Mouse (Mus musculus): ENCODE data around the gene Htr5b. TPM values are rescaled to one million over a fixed set of nuclear protein-coding genes. Genes with fewer than 3 reads are reported as not detected.

Gene Htr5b
- total and polyA plus RNA-seq, 3 experiments: not detected

GRCm38 (mm10) chr1:121508729-121509128, 19.5 kb downstream of the Htr5b start:
- Histone ChIP-seq H3K9ac (ENCODE audit: insufficient read depth, low read depth) (no peak overlapping the region), H3K9me3 (replicated peaks; ENCODE audit: low read length) (no peaks in the 10 kb centered on the region), H3K4me1 (ENCODE audit: control insufficient read depth in 1 of 2, insufficient read depth in 2 of 2) (peaks cover 0 to 8% of the 10 kb centered on the region in 2 experiments; a peak in 1 of 4 replicates), H3K79me2 (replicated peaks; ENCODE audit: control insufficient read depth, extremely low read depth, insufficient read depth, poor library complexity, severe bottlenecking) (no peaks in the 10 kb centered on the region), H3K4me2 (ENCODE audit: insufficient read depth, low read depth, poor library complexity, severe bottlenecking) (no peak overlapping the region), H3K27me3 (replicated peaks) (no peaks in the 10 kb centered on the region), H3K4me3 (replicated peaks in 1 of 3; ENCODE audit: low read depth in 2 of 3, low read length in 2 of 3, poor library complexity in 1 of 3) (no peak overlapping the region), H3K27ac (ENCODE audit: insufficient read depth, low read depth) (no peak overlapping the region), H3K36me3 (replicated peaks in 1 of 2; ENCODE audit: control insufficient read depth in 1 of 2, insufficient read depth in 1 of 2, low read length in 1 of 2) (peaks cover 11 to 29% of the 10 kb centered on the region in 2 experiments)
- TF ChIP-seq SMC3 (IDR thresholded peaks at IDR 0.05; ENCODE audit: low read depth, low read length) (no peak), HCFC1 (IDR thresholded peaks at IDR 0.05; ENCODE audit: low read depth, low read length) (no peak), NELFE (IDR thresholded peaks at IDR 0.05; ENCODE audit: low read depth, low read length) (no peak), USF2 (conservative IDR thresholded peaks at IDR 0.05; ENCODE audit: low read depth, low read length) (no peak), ETS1 (conservative IDR thresholded peaks at IDR 0.05; ENCODE audit: low read depth, low read length) (no peak), POLR2AphosphoS2 (IDR thresholded peaks at IDR 0.05; ENCODE audit: low read depth, low read length) (no peak), NRF1 (IDR thresholded peaks at IDR 0.05; ENCODE audit: low read depth, low read length) (no peak), CHD1 (IDR thresholded peaks at IDR 0.05; ENCODE audit: low read depth, low read length) (no peak), POLR2A (IDR thresholded peaks at IDR 0.05; ENCODE audit: low read depth, low read length) (no peak), MYC (IDR thresholded peaks at IDR 0.05; ENCODE audit: low read depth, low read length) (no peak), RCOR1 (conservative IDR thresholded peaks at IDR 0.05; ENCODE audit: low read depth, low read length) (no peak), USF1 (IDR thresholded peaks at IDR 0.05; ENCODE audit: low read depth, low read length) (no peak), JUN (IDR thresholded peaks at IDR 0.05; ENCODE audit: insufficient read depth, low read depth, low read length) (no peak), GABPA (IDR thresholded peaks at IDR 0.05; ENCODE audit: insufficient replicate concordance, low read depth, low read length) (no peak), SIN3A (IDR thresholded peaks at IDR 0.05; ENCODE audit: low read length) (no peak), RAD21 (IDR thresholded peaks at IDR 0.05; ENCODE audit: low read depth, low read length) (no peak), MAZ (IDR thresholded peaks at IDR 0.05; ENCODE audit: low read depth, low read length) (no peak), TCF12 (IDR thresholded peaks at IDR 0.05; ENCODE audit: low read depth, low read length) (no peak), CTCF (conservative IDR thresholded peaks at IDR 0.05 in 1 of 2, IDR thresholded peaks at IDR 0.05 in 1 of 2; ENCODE audit: low read depth in 2 of 2, low read length in 2 of 2) (no peak)
- no peak for DNase-seq (ENCODE audit: extremely low read depth)
- in situ Hi-C loops (cut with MboI; ENCODE audit: low pct_ligation_motif_present, low pct_unique_long_range_greater_than_20kb, low sequenced_read_pairs): no loop called here
- dilution Hi-C loops (cut with MboI; ENCODE audit: extremely low pct_ligation_motif_present, extremely low pct_unique_long_range_greater_than_20kb, low sequenced_read_pairs): no loop called here

DNA sequence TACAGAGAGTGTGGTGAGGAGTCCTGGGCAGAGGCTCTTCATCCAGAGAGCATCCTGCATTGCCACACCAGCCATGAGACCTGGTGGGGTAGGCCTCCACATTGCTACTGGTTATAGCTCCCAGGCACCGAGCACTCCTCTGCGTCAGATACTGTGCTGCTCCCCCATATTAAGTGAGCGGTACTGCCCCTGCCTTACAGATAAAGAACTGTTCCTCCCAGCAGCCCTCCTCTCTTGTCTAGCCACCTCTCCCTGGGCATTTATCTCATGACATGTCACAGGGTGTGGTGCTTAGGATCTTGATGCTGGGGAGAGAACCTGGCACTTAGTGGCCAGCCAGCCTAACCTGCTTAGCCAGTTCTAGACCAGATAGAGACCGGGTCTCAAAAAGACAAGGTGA, 31.2 kb downstream of the Htr5b start:
- Histone ChIP-seq H3K36me3 (replicated peaks in 1 of 2; ENCODE audit: control insufficient read depth in 1 of 2, insufficient read depth in 1 of 2, low read length in 1 of 2) (peaks cover 76 to 97% of the 10 kb centered on the region in 2 experiments), H3K4me3 (replicated peaks in 1 of 3; ENCODE audit: low read depth in 2 of 3, low read length in 2 of 3, poor library complexity in 1 of 3) (no peak overlapping the region), H3K27ac (ENCODE audit: insufficient read depth, low read depth) (no peak overlapping the region), H3K4me1 (ENCODE audit: control insufficient read depth in 1 of 2, insufficient read depth in 2 of 2) (no peaks in the 10 kb centered on the region), H3K9ac (ENCODE audit: insufficient read depth, low read depth) (no peak overlapping the region), H3K4me2 (ENCODE audit: insufficient read depth, low read depth, poor library complexity, severe bottlenecking) (no peak overlapping the region), H3K9me3 (replicated peaks; ENCODE audit: low read length) (no peaks in the 10 kb centered on the region), H3K27me3 (replicated peaks) (no peaks in the 10 kb centered on the region), H3K79me2 (replicated peaks; ENCODE audit: control insufficient read depth, extremely low read depth, insufficient read depth, poor library complexity, severe bottlenecking) (no peaks in the 10 kb centered on the region)
- TF ChIP-seq UBTF (IDR thresholded peaks at IDR 0.05; ENCODE audit: low read depth, low read length): no peak
- TF ChIP-seq ETS1 (conservative IDR thresholded peaks at IDR 0.05; ENCODE audit: low read depth, low read length): no peak
- TF ChIP-seq CHD2 (IDR thresholded peaks at IDR 0.05; ENCODE audit: low read length): no peak
- TF ChIP-seq SIN3A (IDR thresholded peaks at IDR 0.05; ENCODE audit: low read length): no peak
- no peak for TF ChIP-seq NELFE (IDR thresholded peaks at IDR 0.05; ENCODE audit: low read depth, low read length)
- TF ChIP-seq MAFK (IDR thresholded peaks at IDR 0.05; ENCODE audit: insufficient replicate concordance, low read length): no peak
- no peak for TF ChIP-seq E2F4 (IDR thresholded peaks at IDR 0.05; ENCODE audit: insufficient replicate concordance, low read depth, low read length)
- no peak for TF ChIP-seq PAX5 (IDR thresholded peaks at IDR 0.05; ENCODE audit: low read length)
- TF ChIP-seq ZC3H11A (IDR thresholded peaks at IDR 0.05; ENCODE audit: low read depth, low read length): no peak
- TF ChIP-seq SMC3 (IDR thresholded peaks at IDR 0.05; ENCODE audit: low read depth, low read length): no peak
- no peak for TF ChIP-seq HCFC1 (IDR thresholded peaks at IDR 0.05; ENCODE audit: low read depth, low read length)
- TF ChIP-seq RCOR1 (conservative IDR thresholded peaks at IDR 0.05; ENCODE audit: low read depth, low read length): no peak
- TF ChIP-seq JUN (IDR thresholded peaks at IDR 0.05; ENCODE audit: insufficient read depth, low read depth, low read length): no peak
- TF ChIP-seq GABPA (IDR thresholded peaks at IDR 0.05; ENCODE audit: insufficient replicate concordance, low read depth, low read length): no peak
- no peak for TF ChIP-seq IRF4 (IDR thresholded peaks at IDR 0.05; ENCODE audit: low read depth, low read length)
- dilution Hi-C loops (cut with MboI; ENCODE audit: extremely low pct_ligation_motif_present, extremely low pct_unique_long_range_greater_than_20kb, low sequenced_read_pairs): no loop called here
- in situ Hi-C loops (cut with MboI; ENCODE audit: low pct_ligation_motif_present, low pct_unique_long_range_greater_than_20kb, low sequenced_read_pairs): no loop called here
- DNase-seq (ENCODE audit: extremely low read depth): no peak

Measured in CH12.LX (cell line).